Mouse (Mus musculus): ENCODE measurements around the gene Hhat.

DNA sequence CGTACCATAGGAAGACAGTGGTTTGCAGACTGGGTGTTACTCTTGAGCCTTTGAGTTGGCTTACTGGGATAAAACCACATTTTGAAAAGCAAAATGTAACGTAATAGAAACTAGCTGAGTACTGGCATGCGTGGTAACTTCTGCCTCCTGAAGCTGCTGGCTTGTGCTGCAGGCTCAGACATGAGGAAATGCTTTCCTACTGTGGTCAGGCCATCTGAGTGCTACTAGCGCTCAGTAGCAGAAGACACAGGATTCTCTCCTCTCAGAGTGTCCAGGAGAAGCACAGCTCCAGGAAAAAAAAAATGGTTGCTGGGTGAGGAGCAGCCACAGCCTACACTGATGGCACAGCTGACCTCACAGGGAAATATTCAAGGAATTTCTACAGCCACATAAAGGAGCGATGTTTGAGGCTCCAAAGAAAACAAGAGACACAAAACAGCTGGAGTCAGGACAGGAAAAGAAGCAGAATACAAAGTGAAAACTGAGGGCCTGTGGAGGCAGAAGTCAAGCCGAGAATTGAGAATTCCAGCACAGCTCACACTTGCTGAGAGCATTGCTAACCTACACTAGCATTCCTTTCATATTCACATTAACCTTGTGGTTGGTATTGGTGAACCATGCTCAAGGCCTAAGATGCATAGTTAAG, 8.0 kb upstream of the Hhat start:
- TF ChIP-seq POLR2A (IDR thresholded peaks at IDR 0.05; ENCODE audit: borderline replicate concordance, low read depth, low read length), result no peak
- no peak for TF ChIP-seq CTCF (IDR thresholded peaks at IDR 0.05; ENCODE audit: low read depth, low read length)

Data from bone marrow macrophage, adult 2 months (primary cell).